ENCODE assay signal across 26 mouse cellular contexts in genomic region chr3:61582927-61583326, GRCm38 (mm10).
DNase-seq lines count a peak whose midpoint lies in the region; ATAC-seq and TF ChIP-seq lines count a peak whose summit lies in the region.
"Had no signal": no experiment of that assay in that cellular context is flagged by ENCODE, and none has a peak within 500 bp of the region (broad histone marks: within the 10 kb centered on the region; RNA-seq: fewer than 3 reads in every experiment).

No protein-coding gene starts in this region.

- no peak overlapping the region for H3K9ac ChIP-seq in embryonic facial prominence, embryonic 14.5 days (ENCODE audit: low read depth, low read length)
- no peak overlapping the region for H3K9ac ChIP-seq in midbrain, embryonic 14.5 days (replicated peaks; ENCODE audit: low read length)
- H3K9ac ChIP-seq in midbrain, embryonic 16.5 days (ENCODE audit: low read depth, low read length), result no peak overlapping the region
- H3K9ac ChIP-seq: forebrain, embryonic 15.5 days; heart, embryonic 13.5 days; liver, embryonic 12.5 days; liver, postnatal 0 days; neural tube, embryonic 13.5 days had no signal

- no peak for TF ChIP-seq CTCF in layer of hippocampus, adult 2 months (conservative IDR thresholded peaks at IDR 0.05)

- H3K4me3 ChIP-seq in embryonic facial prominence, embryonic 14.5 days (ENCODE audit: low read depth, low read length), result no peak overlapping the region
- H3K4me3 ChIP-seq in embryonic facial prominence, embryonic 10.5 days, result no peak overlapping the region
- no peak overlapping the region for H3K4me3 ChIP-seq in layer of hippocampus, adult 2 months
- H3K4me3 ChIP-seq in midbrain, embryonic 14.5 days (replicated peaks; ENCODE audit: low read depth, low read length), result no peak overlapping the region
- no peak overlapping the region for H3K4me3 ChIP-seq in midbrain, embryonic 16.5 days (ENCODE audit: low read depth, low read length)
- H3K4me3 ChIP-seq: forebrain, embryonic 15.5 days; heart, embryonic 13.5 days; liver, embryonic 12.5 days; neural tube, embryonic 13.5 days had no signal

- no peaks in the 10 kb centered on the region for H3K9me3 ChIP-seq in embryonic facial prominence, embryonic 14.5 days (ENCODE audit: control insufficient read depth, low read length)
- no peaks in the 10 kb centered on the region for H3K9me3 ChIP-seq in embryonic facial prominence, embryonic 10.5 days
- H3K9me3 ChIP-seq in midbrain, embryonic 14.5 days (ENCODE audit: control insufficient read depth, low read length), result no peaks in the 10 kb centered on the region
- H3K9me3 ChIP-seq in midbrain, embryonic 16.5 days (replicated peaks; ENCODE audit: control insufficient read depth, low read length, poor library complexity, severe bottlenecking), result no peaks in the 10 kb centered on the region
- H3K9me3 ChIP-seq: forebrain, embryonic 15.5 days; G1E; heart, embryonic 13.5 days; liver, embryonic 12.5 days; neural tube, embryonic 13.5 days had no signal

- no peak for ATAC-seq in embryonic facial prominence, embryonic 14.5 days (ENCODE audit: low read depth)
- no peak for ATAC-seq in midbrain, embryonic 14.5 days (ENCODE audit: low FRiP score, low TSS enrichment)
- no peak for ATAC-seq in midbrain, embryonic 16.5 days
- ATAC-seq: intestine, embryonic 16.5 days; liver, embryonic 12.5 days; liver, postnatal 0 days had no signal

- no peak overlapping the region for H3K27ac ChIP-seq in embryonic facial prominence, embryonic 14.5 days (replicated peaks; ENCODE audit: low read depth, low read length)
- no peak overlapping the region for H3K27ac ChIP-seq in embryonic facial prominence, embryonic 10.5 days (replicated peaks)
- H3K27ac ChIP-seq in layer of hippocampus, adult 2 months, result peak overlapping the region; percentile 68; the same call in 1 of the 2 replicates
- no peak overlapping the region for H3K27ac ChIP-seq in midbrain, embryonic 14.5 days (replicated peaks; ENCODE audit: low read depth, low read length)
- no peak overlapping the region for H3K27ac ChIP-seq in midbrain, embryonic 16.5 days (ENCODE audit: low read length)
- H3K27ac ChIP-seq: forebrain, embryonic 15.5 days; heart, embryonic 13.5 days; kidney, postnatal 0 days; liver, embryonic 12.5 days; neural tube, embryonic 13.5 days had no signal

- peak; percentile 4 for DNase-seq in embryonic facial prominence, embryonic 14.5 days (ENCODE audit: low spot score)
- no peak for DNase-seq in embryonic facial prominence, embryonic 10.5 days (ENCODE audit: low spot score)
- DNase-seq in layer of hippocampus, adult 2 months (ENCODE audit: low spot score in 2 of 2), result no peak
- no peak for DNase-seq in layer of hippocampus, adult 8-10 months (ENCODE audit: low spot score in 2 of 2)
- DNase-seq in midbrain, embryonic 14.5 days, result peak; percentile 8
- DNase-seq in brain, adult 2 months (ENCODE audit: low read depth, low spot score), result peak; percentile 34
- no peak for DNase-seq in kidney, postnatal 36 days
- DNase-seq: adrenal gland, adult 8-10 months; cerebellum, adult 11 months; cerebellum, adult 9-11 months; gastrocnemius, postnatal 10 days; heart, postnatal 10 days; kidney, adult 8-10 months; left cerebral cortex, postnatal 4 days; liver, postnatal 0 days; lung, postnatal 36 days; spleen, adult 18-20 months; thymus, postnatal 14 days had no signal

- WGBS in embryonic facial prominence, embryonic 14.5 days, result 65% methylated on average over 2 of the region's 2 CpGs
- 90% methylated on average over 2 of the region's 2 CpGs for WGBS in embryonic facial prominence, embryonic 10.5 days
- 77% methylated on average over 2 of the region's 2 CpGs for WGBS in midbrain, embryonic 14.5 days
- whole genome bisulfite sequencing in midbrain, embryonic 16.5 days, result 84% methylated on average over 2 of the region's 2 CpGs

- no peaks in the 10 kb centered on the region for H3K4me1 ChIP-seq in embryonic facial prominence, embryonic 14.5 days (ENCODE audit: control insufficient read depth, insufficient read depth, low read length)
- no peaks in the 10 kb centered on the region for H3K4me1 ChIP-seq in embryonic facial prominence, embryonic 10.5 days
- H3K4me1 ChIP-seq in midbrain, embryonic 14.5 days (ENCODE audit: control insufficient read depth, insufficient read depth, low read length), result no peaks in the 10 kb centered on the region
- peaks cover 2% of the 10 kb centered on the region; the same call in 1 of the 2 replicates for H3K4me1 ChIP-seq in midbrain, embryonic 16.5 days (ENCODE audit: control insufficient read depth, insufficient read depth, low read length)
- H3K4me1 ChIP-seq: heart, embryonic 13.5 days; liver, embryonic 12.5 days; neural tube, embryonic 13.5 days had no signal

- H3K27me3 ChIP-seq in embryonic facial prominence, embryonic 14.5 days (replicated peaks; ENCODE audit: control insufficient read depth, insufficient read depth, low read length), result no peaks in the 10 kb centered on the region
- H3K27me3 ChIP-seq in embryonic facial prominence, embryonic 10.5 days (replicated peaks; ENCODE audit: low read depth, poor library complexity, severe bottlenecking), result no peaks in the 10 kb centered on the region
- no peaks in the 10 kb centered on the region for H3K27me3 ChIP-seq in midbrain, embryonic 14.5 days (ENCODE audit: control insufficient read depth, insufficient read depth, low read length)
- H3K27me3 ChIP-seq in midbrain, embryonic 16.5 days (ENCODE audit: control insufficient read depth, insufficient read depth, low read depth, low read length), result no peaks in the 10 kb centered on the region
- H3K27me3 ChIP-seq: forebrain, embryonic 15.5 days; heart, embryonic 13.5 days; liver, embryonic 12.5 days; neural tube, embryonic 13.5 days had no signal

- H3K4me2 ChIP-seq in embryonic facial prominence, embryonic 14.5 days (ENCODE audit: low read depth, low read length), result no peak overlapping the region
- no peak overlapping the region for H3K4me2 ChIP-seq in midbrain, embryonic 14.5 days (ENCODE audit: low read length)
- H3K4me2 ChIP-seq in midbrain, embryonic 16.5 days (ENCODE audit: low read length), result no peak overlapping the region
- H3K4me2 ChIP-seq: forebrain, embryonic 15.5 days; heart, embryonic 13.5 days; liver, embryonic 12.5 days; neural tube, embryonic 13.5 days had no signal

- no peaks in the 10 kb centered on the region for H3K36me3 ChIP-seq in embryonic facial prominence, embryonic 14.5 days (ENCODE audit: control insufficient read depth, insufficient read depth, low read length)
- no peaks in the 10 kb centered on the region for H3K36me3 ChIP-seq in embryonic facial prominence, embryonic 10.5 days (replicated peaks)
- H3K36me3 ChIP-seq in midbrain, embryonic 14.5 days (ENCODE audit: control insufficient read depth, insufficient read depth, low read length), result no peaks in the 10 kb centered on the region
- no peaks in the 10 kb centered on the region for H3K36me3 ChIP-seq in midbrain, embryonic 16.5 days (ENCODE audit: control insufficient read depth, insufficient read depth, low read length)
- H3K36me3 ChIP-seq: forebrain, embryonic 15.5 days; G1E; heart, embryonic 13.5 days; liver, embryonic 12.5 days; neural tube, embryonic 13.5 days had no signal

Comparison
In these comparisons a context has a peak if more than half of its experiments do, and no peak if none do; other contexts are left out.
1. DNase-seq: peak in embryonic facial prominence, embryonic 14.5 days (single experiment), midbrain, embryonic 14.5 days (single experiment) and brain, adult 2 months (single experiment); none in embryonic facial prominence, embryonic 10.5 days (single experiment), layer of hippocampus, adult 2 months (0 of 2), layer of hippocampus, adult 8-10 months (0 of 2) and kidney, postnatal 36 days (0 of 2).